Mouse (Mus musculus): ENCODE results near the gene Xlr5a.

DNA sequence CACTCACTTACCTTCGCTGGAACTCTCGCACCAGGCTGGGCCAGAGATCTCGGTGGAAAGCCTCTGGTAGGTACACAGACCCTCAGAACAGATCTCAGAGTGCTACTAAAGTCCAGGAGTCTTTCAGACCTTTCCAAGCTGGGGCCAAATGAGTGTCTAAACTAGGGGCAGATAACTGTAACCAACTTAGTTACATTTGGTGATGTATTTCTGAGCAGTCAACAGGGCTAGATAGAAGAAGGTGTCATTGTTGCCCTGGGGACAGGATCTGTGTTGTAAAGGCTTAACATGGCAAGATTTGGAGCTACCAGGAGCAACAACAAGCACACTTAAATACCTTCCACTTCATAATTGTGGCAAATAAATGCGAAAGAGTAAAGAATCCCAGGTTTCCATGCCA, 44.0 kb upstream of the Xlr5a start, which contains the start of gene Gm45015:
- TF ChIP-seq MAX (IDR thresholded peaks at IDR 0.05) (no peak), CTCF (IDR thresholded peaks at IDR 0.05; ENCODE audit: control insufficient read depth, insufficient read depth, insufficient read length) (no peak), USF1 (IDR thresholded peaks at IDR 0.05; ENCODE audit: low read depth) (no peak), MYOD1 (IDR thresholded peaks at IDR 0.05; ENCODE audit: control insufficient read depth, insufficient read length, low read depth) (no peak), FOSL1 (IDR thresholded peaks at IDR 0.05; ENCODE audit: insufficient read depth, low read length, poor library complexity, severe bottlenecking) (no peak), MYOG (IDR thresholded peaks at IDR 0.05; ENCODE audit: control insufficient read depth, extremely low read depth, insufficient read length) (no peak), CEBPB (IDR thresholded peaks at IDR 0.05; ENCODE audit: low read depth) (no peak)
